Mouse (Mus musculus): ENCODE results near the gene Atmin. TPM values are rescaled to one million over a fixed set of nuclear protein-coding genes. Genes with fewer than 3 reads are reported as not detected.

Gene Atmin
- polyA plus RNA-seq, 1 experiment from 2014 or later = 4.6 TPM

- Histone ChIP-seq H3K9ac (peak overlapping the region; percentile 75), H3K4me2 (peak overlapping the region; percentile 97), H3K36me3 (peaks cover 26% of the 10 kb centered on the region), H3K4me1 (replicated peaks) (peaks cover 33% of the 10 kb centered on the region), H3K9me3 (replicated peaks) (no peaks in the 10 kb centered on the region), H3K27ac (peak overlapping the region; percentile 72), H3K4me3 (replicated peaks) (peak overlapping the region; percentile 71), H3K27me3 (no peaks in the 10 kb centered on the region)
- WGBS (ENCODE audit: insufficient replicate concordance) = 10% methylated on average over 23 of the region's 23 CpGs
- ATAC-seq (ENCODE audit: low read depth) = no peak
- DNase-seq = no peak
Observed at GRCm38 (mm10) chr8:116992176-116992971, 49.2 kb downstream of the Atmin start.

DNA sequence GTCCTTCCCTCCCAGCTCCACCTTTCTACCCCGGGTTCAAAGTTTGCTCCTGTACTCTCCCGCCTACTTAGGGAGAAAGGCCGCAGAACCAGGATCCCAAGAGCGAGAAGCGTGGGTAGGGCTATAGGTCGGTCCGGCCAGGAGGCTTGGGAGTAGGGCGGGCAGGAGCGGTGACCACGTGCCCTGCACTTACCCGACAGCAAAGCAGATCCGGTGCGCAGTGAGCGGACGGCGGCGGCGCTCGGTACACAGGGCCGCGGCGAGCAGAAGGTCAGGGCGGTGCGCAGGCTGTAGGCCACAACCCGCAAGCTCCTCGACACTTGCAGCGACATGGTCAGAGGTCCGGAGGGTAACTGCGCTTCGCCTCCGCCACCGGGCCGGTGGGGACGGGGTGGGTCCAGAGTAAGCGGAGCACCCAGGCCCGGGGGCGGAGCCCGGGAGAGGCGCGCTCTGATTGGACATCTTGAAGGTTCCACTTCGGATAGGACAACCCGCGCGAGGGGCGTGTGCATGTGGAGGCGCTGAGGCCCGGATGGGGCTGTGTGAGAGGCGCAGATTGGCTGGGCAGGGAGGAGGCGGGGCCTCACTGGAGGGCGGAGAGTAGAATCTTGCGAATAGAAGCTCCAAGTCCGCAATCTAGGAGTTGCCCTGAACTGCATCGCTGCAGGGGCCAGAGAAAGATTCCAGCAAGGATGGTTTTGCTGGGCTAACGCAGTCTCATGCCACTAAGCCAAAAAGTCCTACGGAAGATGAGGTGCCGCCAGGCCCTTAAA, 50.1 kb downstream of the Atmin start, which contains the start of gene Gcsh:
TSS of gene Gcsh (minus strand) at position 443 of the 773 bp plus-strand sequence.
- Histone ChIP-seq H3K4me1 (replicated peaks) (peaks cover 33% of the 10 kb centered on the region), H3K27ac (peak within 1 kb of the TSS; percentile 72)
- WGBS (ENCODE audit: insufficient replicate concordance) = under 1% methylated on average over 56 of the region's 56 CpGs

GRCm38 (mm10) chr8:116994016-116994716, 51.0 kb downstream of the Atmin start:
- Histone ChIP-seq H3K27me3 (no peaks in the 10 kb centered on the region), H3K4me1 (replicated peaks) (peaks cover 33% of the 10 kb centered on the region), H3K9ac (no peak overlapping the region), H3K36me3 (peaks cover 10% of the 10 kb centered on the region), H3K4me2 (peak overlapping the region; percentile 97), H3K27ac (no peak overlapping the region), H3K4me3 (replicated peaks) (peak overlapping the region; percentile 71), H3K9me3 (replicated peaks) (no peaks in the 10 kb centered on the region)
- DNase-seq (no peak), ATAC-seq (ENCODE audit: low read depth) (no peak)
- WGBS (ENCODE audit: insufficient replicate concordance) = 51% methylated on average over 11 of the region's 11 CpGs

More for the DNA sequence above, 50.1 kb downstream of the Atmin start, which contains the start of gene Gcsh:
- peak; percentile 98 for DNase-seq
- Histone ChIP-seq H3K36me3 (peaks cover 18% of the 10 kb centered on the region), H3K9ac (peak within 1 kb of the TSS; percentile 75), H3K4me3 (replicated peaks) (peak within 1 kb of the TSS; percentile 71), H3K9me3 (replicated peaks) (no peaks in the 10 kb centered on the region), H3K27me3 (no peaks in the 10 kb centered on the region), H3K4me2 (peak within 1 kb of the TSS; percentile 97)
- ATAC-seq (ENCODE audit: low read depth) = peak; percentile 99

Other genes with a start within 250 kb of the Atmin start
- gene Cdyl2, start 210.4 kb upstream of the Atmin start, polyA plus RNA-seq (2015; fragmentation: Nextera tagmentation; extraction: Ambion mirVana) = 2.6 and 3.1 TPM in 2 replicates
- 89.0 and 93.9 TPM in 2 replicates for gene Cmc2, start 21.9 kb upstream of the Atmin start, polyA plus RNA-seq (2015; fragmentation: Nextera tagmentation; extraction: Ambion mirVana)
- gene Cenpn, start 21.7 kb upstream of the Atmin start, polyA plus RNA-seq (2015; fragmentation: Nextera tagmentation; extraction: Ambion mirVana) = 33.2 and 36.2 TPM in 2 replicates
- gene 1700030J22Rik, start 35.6 kb downstream of the Atmin start, polyA plus RNA-seq (2015; fragmentation: Nextera tagmentation; extraction: Ambion mirVana) = 0.44 and 0.53 TPM in 2 replicates
- 90.2 and 91.0 TPM in 2 replicates for gene Gcsh, start 50.1 kb downstream of the Atmin start, polyA plus RNA-seq (2015; fragmentation: Nextera tagmentation; extraction: Ambion mirVana)
- 0.03 TPM in 1 of 2 replicates, not detected in the other for gene Pkd1l2, start 139.1 kb downstream of the Atmin start, polyA plus RNA-seq (2015; fragmentation: Nextera tagmentation; extraction: Ambion mirVana)
- gene Bco1, start 152.5 kb downstream of the Atmin start, polyA plus RNA-seq (2015; fragmentation: Nextera tagmentation; extraction: Ambion mirVana) = 8.1 and 9.2 TPM in 2 replicates
- gene Gan, start 214.7 kb downstream of the Atmin start, polyA plus RNA-seq (2015; fragmentation: Nextera tagmentation; extraction: Ambion mirVana) = 1.1 and 1.3 TPM in 2 replicates

Data from liver, embryonic 13.5 days (tissue).